Mouse (Mus musculus) right cerebral cortex, postnatal 14 days (tissue): ENCODE measurements around the gene Olfr885.

Experiments
- DNase-seq: peaks from one replicate; pipeline ENCODE4 v3.0.0; 2022

The Olfr885 gene

GRCm38 (mm10) chr9:38061022-38061421 lies at the start of gene Olfr885:
Olfr885 (plus strand) TSS chr9:38061322.
- DNase-seq, result no peak

DNA sequence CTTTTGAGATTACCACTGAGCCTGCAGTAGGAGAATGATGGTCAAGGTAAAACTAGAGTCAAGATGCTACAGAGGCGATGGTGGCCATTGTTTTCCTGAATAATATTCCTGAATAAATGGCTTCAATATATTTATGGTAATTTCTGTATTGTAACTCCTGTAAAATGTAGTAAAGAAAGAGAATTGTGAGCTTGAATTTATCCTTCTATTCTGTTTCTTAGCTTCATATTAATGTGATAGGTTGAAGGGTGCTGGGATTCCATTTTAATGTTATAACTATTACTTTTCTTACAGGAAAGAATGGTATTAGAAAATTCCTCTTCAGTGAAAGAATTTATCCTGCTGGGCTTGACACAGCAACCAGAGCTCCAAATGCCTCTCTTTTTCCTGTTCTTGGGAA lies 35.6 kb upstream of the Olfr885 start, which contains the start of gene Olfr883:
TSS of gene Olfr883 (plus strand) at position 301 of the 400 bp plus-strand sequence.
- no peak for DNase-seq

DNA sequence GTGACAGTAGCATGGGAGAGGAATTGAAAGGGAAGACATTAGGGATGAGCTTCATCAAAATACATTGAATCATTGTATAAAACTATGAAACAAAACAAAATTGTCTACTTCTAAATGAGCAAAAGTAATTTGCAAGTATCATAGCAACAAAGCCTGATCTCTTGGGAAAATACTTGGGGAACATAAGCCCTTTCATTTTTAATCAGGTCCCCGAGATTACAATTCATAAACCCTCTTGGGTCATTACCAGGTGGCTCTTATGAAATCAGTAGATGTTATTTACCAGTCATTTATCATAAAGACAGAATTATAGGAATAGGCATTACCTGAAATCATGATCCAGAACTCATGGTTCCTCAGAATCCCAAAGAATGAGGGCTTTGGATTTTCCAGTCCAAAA lies 14.9 kb upstream of the Olfr885 start, which contains the start of gene Olfr884:
TSS of gene Olfr884 (plus strand) at position 301 of the 400 bp plus-strand sequence.
- no peak for DNase-seq

GRCm38 (mm10) chr9:38083772-38084171 lies 22.6 kb downstream of the Olfr885 start, which contains the start of gene Olfr887:
Olfr887 (plus strand) TSS chr9:38084072.
- no peak for DNase-seq

- no peak for DNase-seq
These were observed 46.7 kb downstream of the Olfr885 start, which contains the start of gene Olfr888 for GRCm38 (mm10) chr9:38107828-38108227. Olfr888 (plus strand) TSS chr9:38108128.
